Mouse (Mus musculus): ENCODE data around the gene Ep300.

DNA sequence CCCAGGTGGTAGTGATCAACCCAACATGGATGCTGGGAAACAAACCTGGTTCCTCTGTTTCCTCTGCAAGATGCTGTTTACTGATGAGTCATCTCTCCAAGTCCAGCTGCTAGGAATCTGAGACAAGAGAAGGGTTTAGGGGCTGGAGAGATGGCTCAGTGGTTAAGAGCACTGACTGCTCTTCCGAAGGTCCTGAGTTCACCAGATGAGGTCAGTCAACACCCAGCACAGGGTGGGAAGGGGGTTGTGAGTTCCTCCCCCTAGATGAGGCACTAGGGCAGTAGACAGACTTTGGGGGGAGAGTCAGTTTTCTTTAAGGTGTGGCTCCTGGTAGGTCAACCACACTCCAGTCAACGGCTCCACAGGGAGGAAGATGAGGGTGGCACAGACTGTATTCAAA is 76.5 kb downstream of the Ep300 start:
- no peak for TF ChIP-seq POLR2A (IDR thresholded peaks at IDR 0.05; ENCODE audit: control insufficient read depth, low read depth, low read length)
- no peak for TF ChIP-seq CTCF (IDR thresholded peaks at IDR 0.05; ENCODE audit: control insufficient read depth, insufficient read depth, insufficient replicate concordance, low read depth, low read length)

Data from testis, adult 2 months (tissue).